Mouse (Mus musculus) skeletal muscle tissue, adult 2 months (tissue): ENCODE results near the gene Crygn.

Experiments
- DNase-seq: peaks from one replicate; pipeline ENCODE4 v3.0.0-alpha.2; 2012; ENCODE audit warnings: low read depth, low spot score

The Crygn gene

DNA sequence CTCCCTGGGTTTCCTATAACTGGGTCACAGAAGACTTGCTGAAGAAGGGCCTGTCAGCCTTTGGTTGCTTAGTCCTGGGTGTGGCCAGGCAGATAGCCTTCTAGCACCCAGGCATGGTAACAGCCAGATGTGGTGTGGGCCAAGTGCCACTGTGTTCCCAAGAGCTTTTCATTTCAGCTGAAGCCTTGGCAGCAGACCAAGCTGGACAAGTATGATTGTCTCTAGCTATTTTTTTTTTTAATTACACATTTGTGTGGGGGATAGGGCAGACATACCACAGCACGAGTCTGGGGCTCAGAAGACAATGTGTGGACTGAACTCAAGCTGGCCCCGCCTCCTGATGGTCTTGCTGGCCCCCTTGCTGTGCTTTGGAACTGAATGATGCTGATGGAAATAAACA, 47.8 kb downstream of the Crygn start:
- DNase-seq = peak; percentile 38

DNA sequence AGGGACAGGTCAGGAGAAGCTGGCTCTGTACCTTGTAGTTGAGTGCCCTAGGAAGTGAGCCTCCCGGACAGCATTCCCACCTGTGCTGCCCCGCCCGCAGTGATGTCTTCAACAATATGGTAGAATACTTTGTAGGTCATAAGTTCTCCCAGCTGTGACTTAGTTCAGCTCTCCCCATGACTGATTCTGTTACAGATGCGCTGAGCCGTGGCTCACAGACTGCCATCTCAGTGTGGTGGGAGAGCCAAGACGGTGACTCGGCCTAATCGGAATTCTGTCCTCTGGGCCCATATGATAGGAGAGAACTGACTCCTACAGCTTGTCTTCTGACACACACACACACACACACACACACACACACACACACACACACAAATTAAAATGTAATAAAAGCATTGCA, 53.2 kb downstream of the Crygn start:
- no peak for DNase-seq

DNA sequence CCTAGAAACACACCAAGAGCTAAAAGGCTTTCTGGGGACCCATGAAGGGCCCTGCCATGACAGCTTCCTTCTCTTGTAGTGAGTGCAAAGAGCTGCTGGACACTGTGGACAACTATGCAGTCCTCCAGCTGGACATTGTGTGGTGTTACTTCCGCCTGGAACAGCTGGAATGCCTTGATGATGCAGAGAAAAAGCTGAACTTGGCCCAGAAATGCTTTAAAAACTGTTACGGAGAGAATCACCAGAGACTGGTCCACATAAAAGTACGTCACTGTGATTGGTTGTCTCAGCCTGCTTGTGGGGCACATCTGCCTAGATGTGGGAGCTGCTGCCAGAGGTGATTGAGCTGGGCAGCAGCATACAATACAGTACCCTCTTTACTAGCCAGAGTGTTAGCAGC, 56.5 kb downstream of the Crygn start:
- DNase-seq = no peak
